Mouse (Mus musculus): Measurements from ENCODE around the gene Sucla2.

- TF ChIP-seq CTCF (IDR thresholded peaks at IDR 0.05; ENCODE audit: control insufficient read depth, insufficient read depth, low read length) (no peak), POLR2A (IDR thresholded peaks at IDR 0.05; ENCODE audit: borderline replicate concordance, control insufficient read depth, low read depth, low read length) (no peak)
These were observed 100.3 kb downstream of the Sucla2 start for GRCm38 (mm10) chr14:73625469-73625868.
